Mouse (Mus musculus) embryonic fibroblast, embryonic 13.5 days (primary cell): Measurements from ENCODE around the gene Spryd4.

Experiments
- CTCF ChIP-seq: IDR thresholded peaks from 2 replicates; pipeline ENCODE4 v1.5.1; 2011; ENCODE audit warnings: mild to moderate bottlenecking, control low read depth, low read length, moderate library complexity, borderline replicate concordance; ENCODE audit not compliant: insufficient read depth
- POLR2A ChIP-seq: IDR thresholded peaks from 2 replicates; pipeline ENCODE4 v1.6.1; 2011; ENCODE audit warnings: low read depth, mild to moderate bottlenecking, control low read depth, low read length, moderate library complexity

GRCm38 (mm10) chr10:128250565-128250964 lies 39.0 kb upstream of the Spryd4 start:
- TF ChIP-seq CTCF, result no peak
- TF ChIP-seq POLR2A, result no peak
